Mouse (Mus musculus) neural tube, embryonic 15.5 days (tissue): ENCODE measurements around the gene Abcc4. TPM values are rescaled to one million over a fixed set of nuclear protein-coding genes. Genes with fewer than 3 reads are reported as not detected.
A peak's percentile ranks its signal among the peaks of the same experiment; 100 is the strongest.

ENCODE experiments used
- ATAC-seq: fragments of 200-750 bp; cut with Nextera tagmentation; 2 replicates; pipeline ENCODE4 v1.8.0; 2017; ENCODE audit warnings: mild to moderate bottlenecking, moderate TSS enrichment, moderate library complexity; ENCODE audit not compliant: low FRiP score
- H3K27ac ChIP-seq: fragments of 300-500 bp; sonication (generic); replicated peaks from 2 replicates; pipeline ENCODE4 v1.5.1; 2015; ENCODE audit warnings: mild to moderate bottlenecking, inconsistent platforms
- H3K27me3 ChIP-seq: fragments of 300-500 bp; sonication (generic); replicated peaks from 2 replicates; pipeline ENCODE4 v1.6.1; 2015; ENCODE audit warnings: inconsistent platforms
- H3K36me3 ChIP-seq: fragments of 300-500 bp; sonication (generic); 2 replicates; pipeline ENCODE4 v1.6.1; 2015; ENCODE audit warnings: inconsistent platforms
- H3K4me1 ChIP-seq: fragments of 300-500 bp; sonication (generic); 2 replicates; pipeline ENCODE4 v1.6.1; 2015; ENCODE audit warnings: inconsistent platforms
- H3K4me2 ChIP-seq: fragments of 300-500 bp; sonication (generic); 2 replicates; pipeline ENCODE4 v1.6.1; 2015; ENCODE audit warnings: inconsistent platforms, mild to moderate bottlenecking, moderate library complexity
- H3K4me3 ChIP-seq: fragments of 300-500 bp; sonication (generic); replicated peaks from 2 replicates; pipeline ENCODE4 v1.5.1; 2015; ENCODE audit warnings: mild to moderate bottlenecking, inconsistent platforms
- H3K9ac ChIP-seq: fragments of 300-500 bp; sonication (generic); replicated peaks from 2 replicates; pipeline ENCODE4 v1.6.1; 2015; ENCODE audit warnings: mild to moderate bottlenecking, inconsistent platforms
- H3K9me3 ChIP-seq: fragments of 300-500 bp; sonication (generic); replicated peaks from 2 replicates; pipeline ENCODE4 v1.6.1; 2016; ENCODE audit warnings: inconsistent platforms
- WGBS: fragments of 180-500 bp; shearing (Covaris S2); methylation state at CpG from one replicate; pipeline ENCODE4 v1.1.7; 2015; ENCODE audit warnings: mixed read lengths; 5-methylcytosine and 5-hydroxymethylcytosine counted together
- polyA plus RNA-seq: library from polyadenylated mRNA; unstranded; fragments of >200 nt; fragmentation: Nextera tagmentation; extraction: Ambion mirVana; gene quantifications from 2 replicates; pipeline ENCODE4 v1.2.1, GENCODE M21; 2015

Abcc4 gene
- polyA plus RNA-seq, 1 experiment from 2014 or later: 3.1 TPM

- no peak overlapping the region for H3K9ac ChIP-seq
- no peaks in the 10 kb centered on the region for H3K36me3 ChIP-seq
- no peak overlapping the region for H3K4me3 ChIP-seq
- ATAC-seq: no peak
- whole genome bisulfite sequencing: 77% methylated on average over 6 of the region's 6 CpGs
- H3K27me3 ChIP-seq: no peaks in the 10 kb centered on the region
- peak overlapping the region; percentile 33 for H3K27ac ChIP-seq
- no peak overlapping the region for H3K4me2 ChIP-seq
- H3K4me1 ChIP-seq: peaks cover 5% of the 10 kb centered on the region
- H3K9me3 ChIP-seq: no peaks in the 10 kb centered on the region
Measured at GRCm38 (mm10) chr14:118691910-118692309, 14.1 kb downstream of the Abcc4 start.

DNA sequence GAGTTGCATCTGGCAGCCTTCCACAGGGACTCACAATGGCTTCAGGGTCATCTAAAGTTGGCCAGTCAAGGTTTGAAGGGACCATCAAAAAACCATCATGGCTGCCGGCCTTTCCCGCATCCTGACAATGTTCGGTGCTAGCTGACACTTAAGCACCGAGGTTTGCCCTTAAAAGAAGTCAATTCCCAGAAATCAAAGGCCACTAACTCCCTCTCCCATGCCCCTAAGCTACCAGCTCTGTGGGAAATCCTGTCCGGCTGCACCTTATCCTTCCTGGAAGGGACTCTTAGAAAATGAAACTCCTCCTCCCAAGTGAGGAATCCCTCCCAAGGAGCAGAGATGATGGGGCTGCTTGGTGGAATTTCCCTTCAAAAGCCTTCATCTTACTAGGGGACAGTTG lies 14.6 kb downstream of the Abcc4 start:
- H3K9me3 ChIP-seq: no peaks in the 10 kb centered on the region
- no peak overlapping the region for H3K9ac ChIP-seq
- no peaks in the 10 kb centered on the region for H3K27me3 ChIP-seq
- 83% methylated on average over 5 of the region's 5 CpGs for WGBS
- ATAC-seq: no peak
- H3K4me1 ChIP-seq: peaks cover 5% of the 10 kb centered on the region
- H3K4me3 ChIP-seq: no peak overlapping the region
- no peak overlapping the region for H3K4me2 ChIP-seq
- H3K36me3 ChIP-seq: no peaks in the 10 kb centered on the region
- H3K27ac ChIP-seq: peak overlapping the region; percentile 33; the same call in 1 of the 2 replicates

GRCm38 (mm10) chr14:118690921-118691320 lies 15.1 kb downstream of the Abcc4 start:
- H3K36me3 ChIP-seq: no peaks in the 10 kb centered on the region
- H3K4me3 ChIP-seq: no peak overlapping the region
- WGBS: 75% methylated on average over 8 of the region's 8 CpGs
- H3K4me1 ChIP-seq: peaks cover 5% of the 10 kb centered on the region
- no peak overlapping the region; the same call in 1 of the 2 replicates for H3K27ac ChIP-seq
- no peak overlapping the region for H3K9ac ChIP-seq
- no peaks in the 10 kb centered on the region for H3K9me3 ChIP-seq
- no peak overlapping the region for H3K4me2 ChIP-seq
- no peaks in the 10 kb centered on the region for H3K27me3 ChIP-seq
- no peak for ATAC-seq

DNA sequence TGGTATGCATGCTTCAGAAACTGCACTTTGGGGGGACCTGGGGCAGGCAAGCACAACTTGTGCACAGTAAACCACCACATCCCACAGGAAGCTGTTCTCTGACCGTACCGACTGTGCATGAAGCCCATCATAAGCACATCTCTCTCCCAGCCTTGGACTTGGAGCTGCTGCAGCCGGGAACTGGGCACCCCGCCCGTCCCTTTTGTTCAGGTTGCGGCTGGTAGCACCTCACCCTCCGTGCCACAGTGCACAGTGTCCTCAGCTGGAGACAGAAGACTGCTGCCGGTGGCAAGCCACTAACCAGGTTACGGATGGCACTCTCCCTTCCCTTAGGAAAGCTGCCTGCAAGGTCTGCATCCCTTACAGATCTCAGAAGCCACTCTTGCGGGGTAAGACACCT lies 15.7 kb downstream of the Abcc4 start:
- Histone ChIP-seq H3K4me3 (no peak overlapping the region), H3K36me3 (no peaks in the 10 kb centered on the region), H3K27me3 (no peaks in the 10 kb centered on the region), H3K9me3 (no peaks in the 10 kb centered on the region), H3K9ac (no peak overlapping the region), H3K27ac (no peak overlapping the region), H3K4me1 (peaks cover 5% of the 10 kb centered on the region), H3K4me2 (no peak overlapping the region)
- no peak for ATAC-seq
- WGBS: 72% methylated on average over 10 of the region's 10 CpGs

GRCm38 (mm10) chr14:118688643-118689042 lies 17.4 kb downstream of the Abcc4 start:
- Histone ChIP-seq H3K4me1 (peaks cover 5% of the 10 kb centered on the region), H3K4me2 (no peak overlapping the region), H3K36me3 (no peaks in the 10 kb centered on the region), H3K4me3 (no peak overlapping the region), H3K9me3 (no peaks in the 10 kb centered on the region), H3K27ac (no peak overlapping the region), H3K27me3 (no peaks in the 10 kb centered on the region), H3K9ac (no peak overlapping the region)
- ATAC-seq: no peak
- 48% methylated on average over 5 of the region's 5 CpGs for WGBS

GRCm38 (mm10) chr14:118686861-118687260 lies 19.2 kb downstream of the Abcc4 start:
- Histone ChIP-seq H3K4me3 (no peak overlapping the region), H3K27ac (no peak overlapping the region), H3K4me1 (peaks cover 5% of the 10 kb centered on the region), H3K9me3 (no peaks in the 10 kb centered on the region), H3K9ac (no peak overlapping the region), H3K4me2 (no peak overlapping the region), H3K27me3 (no peaks in the 10 kb centered on the region), H3K36me3 (no peaks in the 10 kb centered on the region)
- WGBS: 82% methylated on average over 5 of the region's 5 CpGs
- ATAC-seq: no peak

DNA sequence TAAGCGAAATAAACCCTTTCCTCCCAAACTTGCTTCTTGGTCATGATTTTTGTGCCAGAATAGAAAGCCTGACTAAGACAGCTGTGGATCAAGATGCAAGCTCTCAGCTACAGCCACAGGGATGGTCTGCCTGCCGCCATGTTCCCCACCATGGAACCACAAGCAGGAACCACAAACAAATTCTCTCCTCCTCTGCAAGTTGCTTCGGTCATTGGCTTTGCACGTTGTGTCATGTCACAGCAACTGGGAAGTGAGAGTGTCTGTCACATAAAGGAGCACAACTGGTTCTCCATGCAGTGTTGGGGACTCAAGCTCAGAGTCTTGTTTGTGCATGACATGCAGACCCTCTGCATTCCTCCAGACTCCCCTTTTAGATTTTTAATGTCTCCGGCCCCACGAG lies 20.4 kb downstream of the Abcc4 start:
- H3K4me2 ChIP-seq: no peak overlapping the region
- no peak overlapping the region for H3K27ac ChIP-seq
- H3K9ac ChIP-seq: no peak overlapping the region
- peaks cover 5% of the 10 kb centered on the region for H3K4me1 ChIP-seq
- 94% methylated on average over 6 of the region's 6 CpGs for WGBS
- no peak overlapping the region for H3K4me3 ChIP-seq
- no peaks in the 10 kb centered on the region for H3K27me3 ChIP-seq
- no peaks in the 10 kb centered on the region for H3K36me3 ChIP-seq
- no peak for ATAC-seq
- no peaks in the 10 kb centered on the region for H3K9me3 ChIP-seq

- H3K36me3 ChIP-seq: no peaks in the 10 kb centered on the region
- H3K4me1 ChIP-seq: no peaks in the 10 kb centered on the region
- H3K27ac ChIP-seq: no peak overlapping the region
- 77% methylated on average over 10 of the region's 10 CpGs for WGBS
- no peak overlapping the region for H3K4me2 ChIP-seq
- no peak for ATAC-seq
- no peaks in the 10 kb centered on the region for H3K9me3 ChIP-seq
- H3K4me3 ChIP-seq: no peak overlapping the region
- no peaks in the 10 kb centered on the region for H3K27me3 ChIP-seq
- H3K9ac ChIP-seq: no peak overlapping the region
Measured at GRCm38 (mm10) chr14:118682339-118683034, 23.5 kb downstream of the Abcc4 start.

DNA sequence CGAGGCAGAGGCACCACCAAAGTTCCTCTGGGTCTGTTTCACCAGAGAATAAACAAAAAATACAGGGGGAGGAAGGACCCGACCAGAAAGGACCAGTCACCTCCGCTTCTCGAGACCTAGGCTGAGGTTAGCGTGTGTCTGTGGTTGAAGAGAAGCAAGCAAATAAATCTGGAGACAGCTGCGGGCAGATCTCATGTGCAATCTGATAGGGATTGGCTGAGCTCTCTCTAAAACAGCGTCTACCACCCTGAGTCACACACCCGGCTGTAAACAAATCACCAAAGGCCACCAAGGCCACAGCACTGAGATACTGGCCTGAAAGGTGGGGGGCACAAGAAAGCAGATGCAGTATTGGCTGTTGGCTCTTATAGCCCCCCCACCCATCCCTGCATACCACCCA lies 24.9 kb downstream of the Abcc4 start:
- Histone ChIP-seq H3K36me3 (no peaks in the 10 kb centered on the region), H3K9ac (no peak overlapping the region), H3K27ac (no peak overlapping the region), H3K4me3 (no peak overlapping the region), H3K9me3 (no peaks in the 10 kb centered on the region), H3K4me1 (no peaks in the 10 kb centered on the region), H3K4me2 (no peak overlapping the region), H3K27me3 (no peaks in the 10 kb centered on the region)
- 58% methylated on average over 8 of the region's 8 CpGs for WGBS
- ATAC-seq: no peak

DNA sequence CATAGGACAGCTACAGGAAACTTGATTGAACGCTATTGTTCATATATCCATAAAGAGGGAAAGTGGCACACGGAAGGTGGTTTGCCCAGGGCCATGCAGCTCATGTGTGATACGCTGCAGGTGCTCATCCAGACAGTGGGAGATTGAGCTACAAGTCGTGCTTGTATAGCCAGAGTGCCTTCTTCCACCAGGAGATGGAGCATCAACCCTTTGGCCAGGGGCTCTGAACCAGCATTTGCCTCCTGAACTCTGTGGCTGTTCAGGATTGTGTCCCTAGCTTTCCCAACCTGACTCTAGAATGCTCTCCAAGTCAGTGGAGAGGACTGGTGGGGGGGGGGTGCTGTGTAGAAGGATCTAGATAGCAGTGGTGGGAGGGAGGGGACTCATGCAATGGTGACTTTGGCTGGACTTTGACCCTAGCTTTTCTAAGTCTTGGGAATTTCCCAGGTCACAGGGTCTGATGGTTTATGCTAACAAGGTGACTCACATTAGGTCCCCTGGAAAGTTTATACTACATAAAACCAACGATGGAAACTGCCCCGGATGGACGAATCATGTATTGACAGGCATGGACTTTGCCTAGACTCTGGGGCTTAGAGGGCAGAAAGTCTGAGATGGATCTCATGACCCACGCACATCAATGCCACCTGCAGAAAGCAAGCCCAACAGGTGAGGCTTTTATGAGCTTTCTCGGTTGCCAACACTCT lies 27.6 kb downstream of the Abcc4 start:
- Histone ChIP-seq H3K4me2 (no peak overlapping the region), H3K4me1 (no peaks in the 10 kb centered on the region), H3K4me3 (no peak overlapping the region), H3K36me3 (no peaks in the 10 kb centered on the region), H3K27me3 (no peaks in the 10 kb centered on the region), H3K9me3 (no peaks in the 10 kb centered on the region), H3K9ac (no peak overlapping the region), H3K27ac (no peak overlapping the region)
- ATAC-seq: no peak
- WGBS: 93% methylated on average over 9 of the region's 9 CpGs

GRCm38 (mm10) chr14:118676308-118676994 lies 29.6 kb downstream of the Abcc4 start:
- H3K36me3 ChIP-seq: no peaks in the 10 kb centered on the region
- WGBS: 87% methylated on average over 13 of the region's 13 CpGs
- H3K4me3 ChIP-seq: no peak overlapping the region
- no peaks in the 10 kb centered on the region for H3K27me3 ChIP-seq
- H3K4me2 ChIP-seq: no peak overlapping the region
- H3K4me1 ChIP-seq: no peaks in the 10 kb centered on the region
- H3K27ac ChIP-seq: no peak overlapping the region
- H3K9ac ChIP-seq: no peak overlapping the region
- no peaks in the 10 kb centered on the region for H3K9me3 ChIP-seq
- ATAC-seq: no peak

DNA sequence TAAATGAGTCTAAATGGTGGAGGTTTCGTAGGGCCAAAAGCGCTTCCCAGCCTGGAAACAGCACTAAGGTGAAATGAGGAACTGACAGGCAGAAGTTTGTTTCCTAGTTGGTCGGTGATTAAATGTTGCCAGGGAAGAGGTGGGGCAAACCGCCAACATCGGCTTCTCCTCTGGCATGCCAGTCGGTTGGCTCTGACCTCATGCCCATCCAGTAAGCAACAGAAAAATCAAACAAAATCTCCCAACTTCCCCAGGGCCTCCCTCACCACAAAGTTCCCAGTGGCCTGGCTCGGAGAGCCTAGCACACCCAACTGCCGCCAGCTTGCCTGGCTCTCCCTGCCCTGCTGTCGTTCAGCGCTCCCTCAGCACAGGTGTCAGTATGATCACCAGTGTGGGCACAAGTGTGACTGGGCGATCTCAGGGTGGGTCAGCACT lies 31.3 kb downstream of the Abcc4 start:
- ATAC-seq: no peak

More for the DNA sequence above, 31.3 kb downstream of the Abcc4 start:
- Histone ChIP-seq H3K9ac (no peak overlapping the region), H3K4me1 (no peaks in the 10 kb centered on the region), H3K36me3 (no peaks in the 10 kb centered on the region), H3K9me3 (no peaks in the 10 kb centered on the region), H3K4me2 (no peak overlapping the region), H3K27me3 (no peaks in the 10 kb centered on the region), H3K4me3 (no peak overlapping the region), H3K27ac (no peak overlapping the region)
- 77% methylated on average over 11 of the region's 11 CpGs for WGBS
